Mouse (Mus musculus): ENCODE results near the gene Lclat1.
"Not testable (repeated sequence)": the region's sequence is repeated elsewhere in the genome, so short reads cannot be mapped to it uniquely, and the experiment has no call there.

Gene Lclat1

DNA sequence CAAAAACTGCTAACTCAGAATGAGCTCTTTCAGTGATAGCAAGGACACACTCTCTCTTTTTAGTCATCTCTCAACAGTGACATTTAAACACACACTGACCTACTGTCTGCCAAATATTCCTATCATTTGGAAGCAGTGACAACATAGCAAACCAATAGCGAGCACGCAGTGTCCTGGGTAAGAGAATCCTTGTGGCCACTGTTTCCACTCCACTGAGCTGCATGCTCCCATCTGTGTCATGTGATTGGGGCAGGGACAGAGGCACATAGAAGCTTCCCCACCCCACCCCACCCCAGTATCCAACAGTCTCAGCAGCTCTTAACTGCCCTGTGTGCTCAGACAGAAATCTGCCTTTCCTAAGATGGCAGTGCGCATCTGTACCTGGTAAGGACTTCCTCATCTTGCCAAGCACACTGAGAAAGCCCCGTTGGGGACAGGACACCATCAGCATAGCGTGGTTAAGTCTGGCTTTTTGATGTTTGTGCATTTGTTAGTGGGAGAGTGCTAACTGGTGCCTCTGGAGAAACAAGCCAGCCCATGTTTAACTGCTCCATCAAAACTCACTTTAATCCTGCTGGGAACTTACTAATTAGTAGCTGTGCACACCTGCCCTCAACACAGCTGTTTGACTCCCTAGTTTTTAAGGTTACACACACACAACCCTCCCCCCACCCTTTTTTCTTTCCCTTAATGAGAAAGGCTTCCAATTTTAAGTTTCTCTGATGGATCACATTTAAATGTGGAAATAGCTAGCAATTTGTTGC, 133.5 kb downstream of the Lclat1 start:
- DNase-seq (ENCODE audit: low spot score in 2 of 2), result no peak

DNA sequence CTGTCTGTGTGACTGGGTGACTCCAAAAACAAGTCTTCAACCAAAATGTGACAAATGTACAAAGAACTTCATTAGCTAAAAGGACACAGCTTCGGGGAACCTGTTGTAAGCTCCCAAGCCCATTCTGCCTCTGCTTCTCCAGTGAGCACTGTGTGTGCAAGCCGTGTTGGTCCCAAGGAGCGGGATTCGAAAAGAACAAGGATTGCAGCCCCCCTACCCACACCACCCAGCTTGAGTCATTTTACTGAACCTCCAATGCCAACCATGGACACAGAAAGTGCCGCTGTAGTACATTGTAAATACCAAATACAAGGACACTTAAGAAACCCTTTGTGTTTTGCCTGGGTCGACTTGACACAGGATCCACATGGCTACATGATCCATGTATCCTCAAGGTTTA, 135.9 kb downstream of the Lclat1 start:
- no peak for DNase-seq (ENCODE audit: low spot score in 2 of 2)

DNA sequence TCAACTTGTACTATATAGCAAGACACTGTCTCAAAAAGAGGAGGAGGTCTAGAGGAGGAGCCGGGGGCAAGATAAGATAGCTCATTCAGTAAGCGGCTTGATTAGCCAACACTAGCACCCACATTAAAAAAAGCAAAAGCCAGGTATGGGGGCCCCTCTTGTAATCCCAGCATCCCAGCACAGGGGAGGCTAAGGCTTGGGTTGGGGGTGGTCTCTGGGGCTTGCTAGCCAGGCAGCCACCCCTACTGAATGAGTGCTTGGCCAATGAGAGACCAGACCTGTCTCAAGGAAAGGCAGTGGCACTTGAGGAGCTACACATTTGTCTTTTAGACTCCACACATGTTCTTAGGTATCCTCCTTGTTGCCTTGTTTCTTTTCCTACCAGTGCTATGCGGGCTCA, 136.8 kb downstream of the Lclat1 start:
- DNase-seq (ENCODE audit: low spot score in 2 of 2), result no peak

DNA sequence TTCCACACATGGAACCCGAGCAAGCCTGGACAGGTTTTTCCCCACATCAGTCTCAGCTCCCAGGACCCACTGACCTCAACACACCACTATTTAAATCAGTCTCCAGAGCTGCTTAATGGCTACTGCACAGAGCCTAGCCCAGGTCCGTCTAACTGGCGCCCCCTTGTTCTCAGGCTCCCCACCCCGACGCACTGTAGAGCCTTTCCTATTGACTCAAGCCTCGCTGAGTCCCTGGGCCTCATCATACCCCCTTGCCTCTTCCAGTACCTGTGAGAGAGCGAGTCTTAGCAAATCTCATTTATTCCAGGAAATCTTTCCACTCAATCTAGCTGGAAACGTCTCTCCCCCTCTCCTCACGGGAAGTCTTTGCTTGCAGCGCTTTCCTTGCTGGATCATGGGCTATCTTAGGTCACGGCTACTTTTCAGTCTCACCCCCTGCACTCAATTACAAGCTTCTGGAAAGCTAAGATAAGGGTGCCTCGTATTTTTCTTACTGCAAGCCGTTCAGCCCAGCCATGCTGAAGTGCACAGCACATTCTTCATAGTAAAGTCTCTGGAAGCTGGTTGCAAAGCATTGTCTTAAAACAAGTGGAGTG, 137.4 kb downstream of the Lclat1 start:
- no peak for DNase-seq (ENCODE audit: low spot score in 2 of 2)

DNA sequence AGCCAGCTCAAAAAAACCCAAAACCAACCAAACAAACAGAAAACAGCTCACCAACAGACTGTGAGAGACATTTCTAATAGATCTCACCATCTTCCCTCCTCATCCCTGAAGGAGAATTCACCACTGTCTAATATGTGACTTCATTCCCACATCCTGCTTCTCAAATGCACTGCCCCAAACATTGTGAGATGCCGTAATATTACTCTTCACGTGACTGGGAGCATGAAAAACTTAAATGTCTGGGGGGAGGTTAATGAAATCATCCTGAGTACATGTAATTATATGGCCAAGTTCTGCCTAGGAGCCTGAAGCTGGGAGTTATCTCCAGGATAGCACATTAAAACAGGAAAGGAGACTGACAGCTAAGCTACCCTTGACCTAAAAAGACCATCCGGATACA, 138.3 kb downstream of the Lclat1 start:
- no peak for DNase-seq (ENCODE audit: low spot score in 2 of 2)

DNA sequence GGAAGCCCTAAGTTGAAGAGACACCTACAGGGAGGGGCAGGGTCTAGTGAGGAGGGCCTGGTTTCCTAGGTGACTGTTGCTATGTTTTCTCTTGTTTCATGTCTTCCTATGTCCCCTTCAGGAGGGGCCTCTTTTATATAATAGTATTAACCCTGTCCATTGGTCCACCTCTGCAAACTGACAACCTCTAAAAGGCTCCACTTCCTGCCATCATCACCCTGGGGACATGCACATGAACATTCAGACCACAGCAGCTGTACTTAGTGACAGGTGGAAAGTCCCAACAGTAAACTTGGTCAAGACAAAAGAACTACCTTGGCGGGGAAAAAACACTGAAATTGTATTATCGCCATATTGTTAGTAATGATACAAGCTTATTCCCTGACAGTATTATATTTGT, 139.1 kb downstream of the Lclat1 start:
- no peak for DNase-seq (ENCODE audit: low spot score in 2 of 2)

DNA sequence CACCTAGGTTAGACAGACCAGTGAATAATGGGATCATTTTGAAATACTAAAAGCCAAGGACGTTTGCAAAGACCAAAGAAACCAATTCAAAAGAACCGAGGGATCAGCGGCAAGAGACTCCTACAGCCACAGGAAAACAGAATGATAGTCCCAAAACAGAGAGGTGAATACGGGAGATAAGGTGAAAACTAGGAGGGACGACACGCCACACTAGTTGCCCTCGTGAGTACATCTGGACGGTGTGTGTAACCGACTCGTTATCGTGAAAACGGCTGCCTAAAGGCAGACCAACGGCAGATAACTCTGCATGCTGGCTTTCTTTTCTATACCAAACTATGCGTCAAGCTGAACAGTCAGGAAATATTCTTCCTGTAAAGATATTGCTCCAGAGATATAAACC, 140.0 kb downstream of the Lclat1 start:
- DNase-seq (ENCODE audit: low spot score in 2 of 2), result no peak

DNA sequence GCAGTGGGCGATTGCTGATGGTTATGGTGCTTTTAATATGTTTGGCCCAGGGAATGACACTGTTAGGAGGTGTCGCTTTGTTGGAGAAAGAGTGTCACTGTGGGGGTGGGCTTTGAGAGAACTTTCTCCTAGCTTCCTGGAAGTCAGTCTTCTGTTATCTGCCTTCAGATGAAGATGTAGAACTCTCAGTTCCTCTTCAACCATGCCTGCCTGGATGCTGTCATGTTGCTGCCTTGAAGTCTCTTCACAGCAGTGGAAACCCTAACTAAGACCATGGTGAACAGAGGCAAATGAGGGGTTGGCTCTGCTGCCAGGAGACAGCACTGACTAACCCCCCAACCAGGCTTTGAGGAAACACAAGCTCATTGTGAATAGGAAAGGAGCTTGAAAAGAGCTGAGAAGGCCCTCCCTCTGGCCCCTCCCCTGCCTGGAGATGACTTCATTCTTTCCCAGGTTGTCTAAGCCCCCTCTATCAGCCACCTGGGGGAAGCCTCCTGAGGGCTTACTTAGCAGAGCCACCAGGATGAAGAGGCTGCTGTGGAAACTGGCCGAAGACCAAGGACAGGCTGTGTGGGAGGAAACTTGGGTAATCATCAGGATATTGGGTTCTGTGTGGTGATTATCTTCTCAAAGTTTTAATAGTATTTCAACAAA, 142.8 kb downstream of the Lclat1 start:
- DNase-seq (ENCODE audit: low spot score in 2 of 2), result no peak

DNA sequence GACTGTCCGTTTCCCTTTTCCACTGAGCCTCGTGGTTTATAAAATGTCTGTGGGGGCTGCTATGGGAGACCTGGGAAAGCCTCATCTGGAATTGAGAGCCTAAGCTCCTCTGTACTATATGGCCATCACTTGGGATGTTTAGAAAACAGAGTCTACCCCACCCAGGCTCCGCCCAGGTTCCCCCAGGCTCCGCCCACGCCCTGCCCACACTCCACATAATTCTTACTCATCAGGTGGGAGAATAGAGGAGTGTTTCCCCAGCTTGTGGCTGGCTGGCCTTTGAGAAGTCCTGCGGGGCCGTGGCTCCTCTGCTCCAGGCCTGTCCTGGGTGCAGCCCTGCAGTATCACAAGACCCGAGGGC, 143.3 kb downstream of the Lclat1 start:
- no peak for DNase-seq (ENCODE audit: low spot score in 2 of 2)

DNA sequence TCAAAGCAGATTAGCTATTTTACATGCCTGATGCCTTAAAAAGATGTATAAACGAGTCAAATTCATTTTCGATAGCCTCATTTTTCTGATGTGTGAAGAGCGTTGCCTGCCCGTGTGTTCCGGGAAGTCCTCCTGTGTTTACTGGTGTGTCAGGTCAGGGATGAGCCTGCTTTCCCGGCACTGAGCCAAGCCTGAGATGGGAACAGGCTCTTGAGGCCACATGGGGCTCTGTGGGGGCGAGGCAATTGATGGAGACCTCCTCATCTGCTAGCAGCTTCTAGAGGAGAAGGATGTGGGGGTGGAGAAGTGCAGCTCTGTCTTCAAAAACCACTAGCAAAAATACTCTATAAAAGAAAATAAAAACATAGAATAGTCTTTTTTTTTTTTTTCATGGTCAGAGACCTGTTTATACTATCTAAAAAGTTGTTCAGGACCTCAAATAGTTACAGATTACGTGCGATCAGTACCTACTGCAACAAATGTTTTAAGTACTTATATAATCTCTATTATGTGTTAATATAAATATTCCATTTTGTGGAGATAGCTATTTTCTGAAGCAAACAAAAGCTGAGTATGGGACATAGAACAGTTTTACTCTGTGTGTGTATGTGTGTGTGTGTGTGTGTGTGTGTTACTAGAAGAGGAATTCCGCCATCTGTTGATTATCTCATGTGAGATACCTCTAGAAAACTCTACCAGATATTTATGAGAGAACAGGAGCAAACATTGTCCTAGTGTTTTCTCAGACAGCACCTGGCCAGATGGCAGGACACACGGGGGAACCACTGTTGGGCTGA, 144.2 kb downstream of the Lclat1 start:
- DNase-seq (ENCODE audit: low spot score in 2 of 2), result no peak

DNA sequence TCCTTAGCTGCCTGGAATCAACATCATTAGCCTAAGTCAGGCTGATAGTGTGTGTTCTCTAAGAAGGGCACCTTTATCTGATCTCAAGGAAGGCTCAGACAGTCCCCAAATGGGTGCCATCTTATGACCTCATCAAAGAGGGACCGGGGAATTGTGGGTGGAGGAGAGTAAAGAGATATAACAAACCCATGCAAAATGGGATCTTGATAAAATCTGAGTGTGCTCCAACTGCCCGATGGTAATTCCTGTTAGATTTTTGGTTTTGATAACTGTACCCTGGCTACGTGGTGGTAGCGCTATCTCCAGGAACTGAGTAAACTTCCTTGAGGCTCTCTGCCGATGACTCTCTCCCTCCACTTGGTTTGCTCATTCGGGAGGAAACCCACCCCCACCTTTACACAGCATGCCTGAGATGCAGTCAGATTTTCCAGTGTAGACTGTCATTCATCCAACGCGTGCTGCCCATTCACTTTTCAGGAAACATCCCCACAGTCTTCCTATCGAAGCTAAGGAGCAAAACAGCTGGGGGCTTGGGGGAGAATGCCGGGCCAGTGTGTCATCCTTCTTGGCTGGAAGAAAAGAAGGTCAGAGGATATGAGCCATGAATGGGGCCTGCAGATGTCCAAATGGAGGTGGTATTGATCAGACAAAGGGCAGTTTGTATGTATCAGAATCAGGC, 145.6 kb downstream of the Lclat1 start:
- DNase-seq (ENCODE audit: low spot score in 2 of 2), result no peak

DNA sequence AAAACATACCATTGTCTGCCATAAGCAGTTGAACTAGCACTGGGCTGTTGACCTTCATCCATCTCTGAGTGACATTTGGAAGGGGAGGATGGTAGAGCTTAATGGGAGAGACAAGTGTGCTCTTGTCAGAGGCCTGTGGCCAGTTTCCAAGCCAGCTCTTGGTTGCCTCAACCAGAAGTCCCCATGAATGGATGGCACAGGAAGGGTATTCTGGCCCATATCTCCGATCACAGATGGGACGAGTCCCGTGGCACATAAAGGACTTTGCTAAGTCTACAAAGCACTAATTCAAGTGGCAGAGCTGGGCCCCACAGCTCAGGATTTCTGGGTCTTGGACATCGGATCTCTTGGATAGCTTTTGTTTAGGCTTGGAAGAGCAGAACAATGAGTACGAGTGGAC, 148.0 kb downstream of the Lclat1 start:
- DNase-seq (ENCODE audit: low spot score in 2 of 2), result no peak

DNA sequence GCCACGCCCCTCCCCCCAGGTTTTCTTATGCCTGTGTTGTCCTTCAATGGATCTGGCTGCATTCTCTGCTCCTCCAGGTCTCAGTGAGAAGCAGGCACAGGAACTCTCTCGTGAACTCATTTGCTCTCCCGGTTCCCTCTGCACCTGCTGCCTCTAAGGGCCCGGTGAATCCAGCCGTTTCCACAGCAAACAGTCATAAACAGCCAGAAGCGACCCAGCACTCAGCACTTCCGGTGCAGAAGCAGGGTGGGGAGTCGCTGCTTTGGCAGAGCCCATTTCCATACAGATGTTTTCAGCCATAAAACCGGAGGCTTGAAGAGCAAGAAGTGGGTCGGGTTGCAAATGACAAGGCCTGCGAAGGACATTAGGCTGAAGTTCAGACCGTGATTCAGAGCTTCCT, 150.8 kb downstream of the Lclat1 start:
- no peak for DNase-seq (ENCODE audit: low spot score in 2 of 2)

DNA sequence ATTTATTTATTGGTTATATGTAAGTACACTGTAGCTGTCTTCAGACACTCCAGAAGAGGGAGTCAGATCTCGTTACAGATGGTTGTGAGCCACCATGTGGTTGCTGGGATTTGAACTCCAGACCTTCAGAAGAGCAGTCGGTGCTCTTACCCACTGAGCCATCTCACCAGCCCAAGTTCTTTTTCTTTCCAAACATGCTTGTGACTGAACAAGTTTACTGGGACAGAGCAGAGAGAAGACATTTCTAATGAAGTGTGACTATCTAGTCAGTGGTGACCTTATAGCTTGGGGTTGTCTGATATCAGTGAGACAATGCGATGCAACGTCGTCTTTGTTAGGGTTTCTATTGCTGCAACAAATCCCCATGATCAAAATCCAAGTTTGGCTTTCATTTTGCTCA, 151.5 kb downstream of the Lclat1 start:
- not testable (repeated sequence) for DNase-seq (ENCODE audit: low spot score in 2 of 2)

DNA sequence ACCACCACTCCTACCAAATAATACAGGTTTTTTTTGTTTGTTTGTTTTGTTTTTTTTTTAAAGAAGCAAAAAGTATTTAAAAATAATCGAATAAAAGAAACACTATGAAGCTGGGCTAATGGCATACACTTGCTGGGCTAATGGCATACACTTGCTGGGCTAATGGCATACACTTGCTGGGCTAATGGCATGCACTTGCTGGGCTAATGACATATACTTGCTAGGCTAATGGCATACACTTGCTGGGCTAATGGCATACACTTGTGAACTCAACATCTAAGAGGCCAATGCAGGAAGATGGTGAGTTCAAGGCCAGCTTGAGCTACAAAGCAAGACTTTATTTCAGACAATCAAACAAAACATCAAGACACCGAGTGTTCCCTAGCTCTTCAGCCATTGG, 154.8 kb downstream of the Lclat1 start:
- DNase-seq (ENCODE audit: low spot score in 2 of 2), result no peak

DNA sequence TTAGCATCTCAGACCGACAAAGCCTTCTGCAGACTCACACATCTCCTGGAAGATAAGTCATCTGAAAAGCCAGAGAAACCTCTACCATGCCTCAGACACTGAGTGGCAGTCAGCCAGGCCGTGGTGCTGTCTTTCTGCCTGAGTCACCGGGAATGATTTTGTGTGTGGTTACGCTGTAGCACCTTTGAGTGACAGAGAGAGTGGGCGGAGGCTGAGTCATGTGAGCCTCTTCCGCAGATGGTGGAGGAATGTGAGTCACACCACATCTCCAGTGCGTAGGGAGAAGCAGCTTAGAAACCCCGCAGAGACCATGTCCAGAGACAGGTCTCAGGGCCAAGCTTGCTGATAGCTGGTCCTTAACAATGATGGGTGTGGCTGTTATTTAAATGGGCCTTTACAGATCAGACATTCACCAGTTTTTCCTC, 155.3 kb downstream of the Lclat1 start:
- DNase-seq (ENCODE audit: low spot score in 2 of 2), result no peak

DNA sequence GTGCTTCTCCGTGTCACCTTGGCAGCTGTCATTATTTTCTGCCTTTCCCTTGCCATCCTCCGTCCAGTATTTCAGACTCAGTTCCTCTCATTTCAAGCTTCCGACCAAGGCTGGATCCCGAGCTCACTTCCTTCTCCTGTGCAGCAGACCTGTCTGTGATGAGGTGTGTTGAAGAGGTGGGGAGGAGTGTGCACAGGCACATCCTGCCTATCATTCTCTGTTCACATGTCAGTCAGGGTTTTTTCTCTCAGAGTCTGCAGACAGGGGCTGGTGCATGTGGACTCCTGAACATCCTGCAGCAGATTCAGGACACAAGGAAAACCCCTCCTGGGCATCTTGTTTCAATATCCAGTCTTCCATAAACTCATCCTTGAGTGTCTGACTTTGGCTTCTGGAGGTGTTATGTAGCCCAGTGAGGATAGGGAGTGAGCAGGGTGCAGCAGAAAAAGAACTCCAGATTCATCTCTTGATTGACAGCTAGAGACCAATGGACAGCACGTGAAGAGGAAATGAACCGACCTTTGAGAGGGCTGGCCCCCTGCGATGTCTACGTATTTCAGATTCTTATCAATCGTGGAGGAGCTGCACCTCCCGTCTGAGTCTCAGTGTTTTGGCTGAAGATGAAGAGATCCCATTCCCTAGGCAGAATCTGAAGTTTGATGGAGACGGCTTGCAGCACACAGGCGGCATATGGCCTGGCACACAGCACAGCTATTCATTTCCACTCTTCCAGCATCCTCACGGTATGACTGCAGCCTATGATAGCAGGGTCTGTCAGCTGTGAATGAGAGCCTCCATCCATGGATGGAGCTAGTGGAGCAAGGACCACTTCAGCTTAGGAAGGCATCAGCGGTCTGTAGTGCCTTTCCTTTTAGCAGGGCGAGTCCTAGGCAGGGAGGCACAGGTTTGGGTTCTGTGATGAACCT, 163.3 kb downstream of the Lclat1 start:
- DNase-seq (ENCODE audit: low spot score in 2 of 2), result no peak

DNA sequence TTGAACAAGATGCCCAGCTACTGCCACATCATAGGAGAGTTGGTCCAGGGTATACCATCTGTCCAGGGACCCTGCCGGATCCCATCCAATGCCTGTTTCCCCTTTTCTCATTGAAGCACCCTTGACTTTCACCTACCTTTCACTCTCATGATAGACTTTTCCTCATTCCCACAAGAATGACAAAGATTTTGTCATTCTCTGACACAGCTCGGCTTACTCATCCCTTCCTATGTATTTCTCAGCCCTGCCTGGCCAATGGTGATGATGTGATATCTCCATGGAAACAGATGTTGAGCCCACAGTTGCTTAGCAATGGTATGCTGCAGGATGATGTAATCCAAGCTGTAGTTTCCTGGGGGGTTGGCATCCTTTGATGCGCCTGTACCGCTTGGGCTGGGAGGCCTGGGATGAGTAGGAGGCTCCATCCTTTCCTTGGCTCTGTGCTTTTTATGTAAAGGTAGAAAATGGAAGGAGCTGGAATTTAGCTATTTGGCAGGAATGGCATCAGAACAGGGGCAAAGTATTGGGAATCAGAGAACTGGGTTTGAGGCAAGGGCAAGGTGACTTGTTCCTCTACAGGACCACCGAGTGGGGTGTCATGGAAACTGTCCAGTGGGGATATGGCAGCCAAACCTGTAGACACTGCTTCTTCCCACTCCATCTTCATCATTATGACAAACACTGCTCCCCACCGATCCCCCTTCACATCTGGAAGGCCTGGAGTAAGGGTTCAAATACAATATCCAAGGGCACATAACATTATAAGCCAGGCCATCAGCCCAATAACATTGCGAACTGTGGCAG, 164.2 kb downstream of the Lclat1 start:
- no peak for DNase-seq (ENCODE audit: low spot score in 2 of 2)

DNA sequence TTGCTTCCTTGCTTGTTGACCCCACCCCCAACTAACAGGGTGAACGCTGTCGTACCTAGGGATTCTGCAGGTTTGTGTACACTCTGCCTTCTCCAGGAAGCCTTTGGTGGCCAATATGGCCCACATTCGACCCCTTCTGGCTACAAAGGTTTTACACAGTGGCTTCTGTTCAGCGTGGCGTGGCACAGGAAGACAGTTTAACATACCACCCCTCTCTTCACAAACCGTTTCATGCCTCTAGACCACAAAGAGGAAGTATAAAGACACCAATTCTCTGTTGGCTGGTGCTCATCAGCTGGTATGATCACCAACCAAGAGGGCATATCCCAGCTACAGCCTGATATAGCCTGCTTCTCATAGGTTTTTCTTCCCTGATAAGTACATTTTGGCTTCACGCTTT, 166.0 kb downstream of the Lclat1 start:
- no peak for DNase-seq (ENCODE audit: low spot score in 2 of 2)

DNA sequence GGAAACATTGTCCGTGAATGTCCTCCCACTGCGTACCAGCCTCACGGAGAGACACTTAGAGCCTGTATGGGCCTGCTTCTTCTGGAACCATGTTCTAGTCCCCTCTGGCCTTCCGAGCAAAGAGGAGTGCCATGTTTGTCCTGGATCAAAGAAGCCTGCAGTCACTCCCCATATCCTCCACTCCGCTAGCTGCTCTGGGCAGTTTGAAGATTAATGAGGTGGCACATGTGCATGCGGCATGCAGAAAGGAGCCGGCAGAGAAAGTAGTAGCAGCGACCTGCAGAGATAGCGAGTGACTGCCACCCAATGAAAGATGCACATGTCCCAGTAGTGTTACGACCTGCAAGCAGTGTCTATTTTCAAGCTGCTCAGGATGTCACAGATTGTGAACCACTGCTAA, 167.3 kb downstream of the Lclat1 start:
- no peak for DNase-seq (ENCODE audit: low spot score in 2 of 2)

All from heart, adult 9 months (tissue).